Mouse (Mus musculus) hindbrain, embryonic 13.5 days (tissue): ENCODE measurements around the gene Necab3. TPM values are rescaled to one million over a fixed set of nuclear protein-coding genes. Genes with fewer than 3 reads are reported as not detected.

Experiments
- ATAC-seq: fragments of 200-750 bp; cut with Nextera tagmentation; 2 replicates; pipeline ENCODE4 v1.8.0; 2017; ENCODE audit warnings: moderate TSS enrichment; ENCODE audit not compliant: low FRiP score
- H3K27ac ChIP-seq: fragments of 300-500 bp; sonication (generic); 2 replicates; pipeline ENCODE4 v1.5.1; 2015; ENCODE audit warnings: inconsistent platforms, mild to moderate bottlenecking, moderate library complexity
- H3K27me3 ChIP-seq: fragments of 300-500 bp; sonication (generic); 2 replicates; pipeline ENCODE4 v1.6.1; 2015; ENCODE audit warnings: mild to moderate bottlenecking, inconsistent platforms
- H3K36me3 ChIP-seq: fragments of 300-500 bp; sonication (generic); 2 replicates; pipeline ENCODE4 v1.6.1; 2015; ENCODE audit warnings: mild to moderate bottlenecking, inconsistent platforms
- H3K4me1 ChIP-seq: fragments of 300-500 bp; sonication (generic); replicated peaks from 2 replicates; pipeline ENCODE4 v1.6.1; 2015; ENCODE audit warnings: inconsistent platforms
- H3K4me2 ChIP-seq: fragments of 300-500 bp; sonication (generic); 2 replicates; pipeline ENCODE4 v1.6.1; 2015; ENCODE audit warnings: inconsistent platforms, mild to moderate bottlenecking, moderate library complexity
- H3K4me3 ChIP-seq: fragments of 300-500 bp; sonication (generic); 2 replicates; pipeline ENCODE4 v1.5.1; 2015; ENCODE audit warnings: mild to moderate bottlenecking, inconsistent platforms
- H3K9ac ChIP-seq: fragments of 300-500 bp; sonication (generic); 2 replicates; pipeline ENCODE4 v1.6.1; 2015; ENCODE audit warnings: mild to moderate bottlenecking, inconsistent platforms
- H3K9me3 ChIP-seq: fragments of 300-500 bp; sonication (generic); 2 replicates; pipeline ENCODE4 v1.6.1; 2016; ENCODE audit warnings: inconsistent platforms
- WGBS: fragments of 180-500 bp; shearing (Covaris S2); methylation state at CpG from one replicate; pipeline ENCODE4 v1.1.7; 2015; 5-methylcytosine and 5-hydroxymethylcytosine counted together
- polyA plus RNA-seq: library from polyadenylated mRNA; unstranded; fragments of >200 nt; fragmentation: Nextera tagmentation; extraction: Ambion mirVana; gene quantifications from 2 replicates; pipeline ENCODE4 v1.2.1, GENCODE M21; 2015

Gene Necab3
- polyA plus RNA-seq, 1 experiment from 2014 or later = 15.6 TPM

GRCm38 (mm10) chr2:154551476-154551875, 7.2 kb downstream of the Necab3 start, which contains the start of gene Actl10:
Actl10 (plus strand) TSS chr2:154551776.
- H3K27ac ChIP-seq = peak within 1 kb of the TSS; percentile 35; the same call in 1 of the 2 replicates
- ATAC-seq = no peak
- H3K9me3 ChIP-seq = no peaks in the 10 kb centered on the region
- peaks cover 26% of the 10 kb centered on the region for H3K27me3 ChIP-seq
- H3K36me3 ChIP-seq = no peaks in the 10 kb centered on the region; the same call in 1 of the 2 replicates
- peaks cover 51% of the 10 kb centered on the region for H3K4me1 ChIP-seq
- no peak within 1 kb of the TSS for H3K4me3 ChIP-seq
- 87% methylated on average over 4 of the region's 4 CpGs for WGBS
- H3K9ac ChIP-seq = peak within 1 kb of the TSS; percentile 59; the same call in 1 of the 2 replicates
- H3K4me2 ChIP-seq = peak within 1 kb of the TSS; percentile 43

GRCm38 (mm10) chr2:154550937-154551336, 7.8 kb downstream of the Necab3 start:
- WGBS = 76% methylated on average over 2 of the region's 2 CpGs
- H3K4me3 ChIP-seq = no peak overlapping the region
- no peak overlapping the region for H3K9ac ChIP-seq
- H3K27me3 ChIP-seq = peaks cover 26% of the 10 kb centered on the region
- no peak for ATAC-seq
- no peak overlapping the region for H3K27ac ChIP-seq
- no peaks in the 10 kb centered on the region; the same call in 1 of the 2 replicates for H3K36me3 ChIP-seq
- H3K4me1 ChIP-seq = peaks cover 46% of the 10 kb centered on the region
- no peaks in the 10 kb centered on the region for H3K9me3 ChIP-seq
- no peak overlapping the region for H3K4me2 ChIP-seq

- H3K4me3 ChIP-seq = peak overlapping the region; percentile 48
- no peak overlapping the region for H3K27ac ChIP-seq
- no peaks in the 10 kb centered on the region; the same call in 1 of the 2 replicates for H3K36me3 ChIP-seq
- peaks cover 38% of the 10 kb centered on the region for H3K4me1 ChIP-seq
- peak overlapping the region; percentile 85 for H3K4me2 ChIP-seq
- H3K9ac ChIP-seq = peak overlapping the region; percentile 76
- no peak for ATAC-seq
- 18% methylated on average over 20 of the region's 20 CpGs for WGBS
- peaks cover 26% of the 10 kb centered on the region for H3K27me3 ChIP-seq
- H3K9me3 ChIP-seq = no peaks in the 10 kb centered on the region
Measured at GRCm38 (mm10) chr2:154549886-154550189, 8.9 kb downstream of the Necab3 start.

GRCm38 (mm10) chr2:154549127-154549885, 9.4 kb downstream of the Necab3 start:
- H3K27me3 ChIP-seq = peaks cover 26% of the 10 kb centered on the region
- peak overlapping the region; percentile 85 for H3K4me2 ChIP-seq
- WGBS = 1% methylated on average over 40 of the region's 48 CpGs
- no peak overlapping the region for H3K27ac ChIP-seq
- no peaks in the 10 kb centered on the region; the same call in 1 of the 2 replicates for H3K36me3 ChIP-seq
- peak; percentile 66 for ATAC-seq
- peaks cover 35% of the 10 kb centered on the region for H3K4me1 ChIP-seq
- peak overlapping the region; percentile 48 for H3K4me3 ChIP-seq
- H3K9me3 ChIP-seq = no peaks in the 10 kb centered on the region
- peak overlapping the region; percentile 76 for H3K9ac ChIP-seq

- Histone ChIP-seq H3K9me3 (no peaks in the 10 kb centered on the region), H3K4me3 (no peak overlapping the region), H3K4me2 (peak overlapping the region; percentile 85; the same call in 1 of the 2 replicates), H3K27ac (no peak overlapping the region), H3K9ac (no peak overlapping the region), H3K27me3 (peaks cover 26% of the 10 kb centered on the region), H3K36me3 (no peaks in the 10 kb centered on the region; the same call in 1 of the 2 replicates), H3K4me1 (peaks cover 35% of the 10 kb centered on the region)
- WGBS = 45% methylated on average over 3 of the region's 3 CpGs
- ATAC-seq = no peak
Measured at GRCm38 (mm10) chr2:154548688-154549087, 10.0 kb downstream of the Necab3 start.

- Histone ChIP-seq H3K27me3 (peaks cover 20% of the 10 kb centered on the region), H3K27ac (no peak within 1 kb of the TSS), H3K4me3 (no peak within 1 kb of the TSS), H3K9ac (no peak within 1 kb of the TSS), H3K4me1 (peaks cover 23% of the 10 kb centered on the region), H3K9me3 (no peaks in the 10 kb centered on the region), H3K4me2 (no peak within 1 kb of the TSS), H3K36me3 (no peaks in the 10 kb centered on the region; the same call in 1 of the 2 replicates)
- no peak for ATAC-seq
- WGBS = 92% methylated on average over 10 of the region's 10 CpGs
Measured at GRCm38 (mm10) chr2:154546711-154547110, 12.0 kb downstream of the Necab3 start, which contains the start of gene 1700003F12Rik. 1700003F12Rik (plus strand) TSS chr2:154547085.

GRCm38 (mm10) chr2:154543567-154544347, 14.9 kb downstream of the Necab3 start:
- Histone ChIP-seq H3K27ac (peak overlapping the region; percentile 56), H3K36me3 (no peaks in the 10 kb centered on the region; the same call in 1 of the 2 replicates), H3K27me3 (no peaks in the 10 kb centered on the region), H3K4me3 (no peak overlapping the region), H3K4me1 (peaks cover 19% of the 10 kb centered on the region), H3K9me3 (no peaks in the 10 kb centered on the region), H3K9ac (no peak overlapping the region), H3K4me2 (no peak overlapping the region)
- 84% methylated on average over 9 of the region's 9 CpGs for whole genome bisulfite sequencing
- ATAC-seq = peak; percentile 68

GRCm38 (mm10) chr2:154541630-154542029, 17.1 kb downstream of the Necab3 start:
- Histone ChIP-seq H3K4me1 (peaks cover 27% of the 10 kb centered on the region), H3K4me2 (no peak overlapping the region), H3K9me3 (no peaks in the 10 kb centered on the region), H3K27me3 (no peaks in the 10 kb centered on the region), H3K4me3 (no peak overlapping the region), H3K9ac (no peak overlapping the region), H3K36me3 (peaks cover 9% of the 10 kb centered on the region), H3K27ac (no peak overlapping the region)
- no peak for ATAC-seq
- 87% methylated on average over 2 of the region's 2 CpGs for WGBS

- Histone ChIP-seq H3K27ac (no peak overlapping the region; the same call in 1 of the 2 replicates), H3K9me3 (no peaks in the 10 kb centered on the region), H3K4me3 (no peak overlapping the region), H3K36me3 (peaks cover 28% of the 10 kb centered on the region), H3K4me2 (no peak overlapping the region), H3K4me1 (peaks cover 27% of the 10 kb centered on the region), H3K27me3 (no peaks in the 10 kb centered on the region), H3K9ac (no peak overlapping the region)
- WGBS = 63% methylated on average over 3 of the region's 3 CpGs
- no peak for ATAC-seq
Measured at GRCm38 (mm10) chr2:154539720-154540119, 19.0 kb downstream of the Necab3 start.

GRCm38 (mm10) chr2:154538710-154539109, 20.0 kb downstream of the Necab3 start:
- Histone ChIP-seq H3K27me3 (no peaks in the 10 kb centered on the region), H3K9ac (peak overlapping the region; percentile 51; the same call in 1 of the 2 replicates), H3K4me1 (peaks cover 27% of the 10 kb centered on the region), H3K4me2 (no peak overlapping the region), H3K36me3 (peaks cover 37% of the 10 kb centered on the region), H3K4me3 (no peak overlapping the region), H3K27ac (peak overlapping the region; percentile 73), H3K9me3 (no peaks in the 10 kb centered on the region)
- WGBS = 33% methylated on average over 3 of the region's 3 CpGs
- no peak for ATAC-seq

- ATAC-seq = no peak
- H3K4me2 ChIP-seq = no peak overlapping the region
- 49% methylated on average over 2 of the region's 2 CpGs for WGBS
Measured at GRCm38 (mm10) chr2:154538310-154538709, 20.4 kb downstream of the Necab3 start.

GRCm38 (mm10) chr2:154534704-154535270, 23.9 kb downstream of the Necab3 start:
- 94% methylated on average over 12 of the region's 12 CpGs for WGBS
- no peak overlapping the region for H3K27ac ChIP-seq
- no peak overlapping the region for H3K4me2 ChIP-seq
- H3K27me3 ChIP-seq = no peaks in the 10 kb centered on the region
- no peak for ATAC-seq
- H3K4me1 ChIP-seq = peaks cover 20% of the 10 kb centered on the region
- H3K4me3 ChIP-seq = no peak overlapping the region
- H3K36me3 ChIP-seq = peaks cover 67% of the 10 kb centered on the region
- no peak overlapping the region for H3K9ac ChIP-seq
- no peaks in the 10 kb centered on the region for H3K9me3 ChIP-seq

More at GRCm38 (mm10) chr2:154538310-154538709, 20.4 kb downstream of the Necab3 start:
- no peaks in the 10 kb centered on the region for H3K9me3 ChIP-seq
- peak overlapping the region; percentile 73 for H3K27ac ChIP-seq
- peaks cover 39% of the 10 kb centered on the region for H3K36me3 ChIP-seq
- H3K9ac ChIP-seq = 0 out of 2 replicates have a peak overlapping the region, but pooled peaks have one; percentile 51
- H3K27me3 ChIP-seq = no peaks in the 10 kb centered on the region
- H3K4me3 ChIP-seq = no peak overlapping the region
- peaks cover 27% of the 10 kb centered on the region for H3K4me1 ChIP-seq
